Mouse (Mus musculus): ENCODE measurements around the gene Gpsm3.

The Gpsm3 gene

DNA sequence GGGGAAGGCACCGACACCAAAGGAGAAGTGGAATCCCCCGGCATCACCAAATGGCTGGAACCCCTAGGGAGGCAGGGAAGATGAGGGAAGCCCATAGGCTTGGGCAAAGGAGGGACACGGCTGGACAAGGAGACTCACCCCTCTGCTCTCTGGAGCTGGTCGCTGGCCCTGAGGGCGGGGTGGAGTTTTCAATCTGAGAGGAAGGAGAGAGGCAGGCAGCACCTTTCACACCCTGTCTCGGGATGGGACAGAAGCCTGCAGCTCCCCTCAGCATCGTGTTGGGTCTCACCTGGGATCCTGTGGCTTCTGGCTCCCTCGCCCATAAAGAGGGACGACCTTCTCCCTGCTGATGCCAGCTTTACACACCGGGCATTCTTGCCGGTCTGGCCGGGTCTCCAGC is 12.2 kb downstream of the Gpsm3 start:
- no peak for DNase-seq (ENCODE audit: low read depth, low spot score)

DNA sequence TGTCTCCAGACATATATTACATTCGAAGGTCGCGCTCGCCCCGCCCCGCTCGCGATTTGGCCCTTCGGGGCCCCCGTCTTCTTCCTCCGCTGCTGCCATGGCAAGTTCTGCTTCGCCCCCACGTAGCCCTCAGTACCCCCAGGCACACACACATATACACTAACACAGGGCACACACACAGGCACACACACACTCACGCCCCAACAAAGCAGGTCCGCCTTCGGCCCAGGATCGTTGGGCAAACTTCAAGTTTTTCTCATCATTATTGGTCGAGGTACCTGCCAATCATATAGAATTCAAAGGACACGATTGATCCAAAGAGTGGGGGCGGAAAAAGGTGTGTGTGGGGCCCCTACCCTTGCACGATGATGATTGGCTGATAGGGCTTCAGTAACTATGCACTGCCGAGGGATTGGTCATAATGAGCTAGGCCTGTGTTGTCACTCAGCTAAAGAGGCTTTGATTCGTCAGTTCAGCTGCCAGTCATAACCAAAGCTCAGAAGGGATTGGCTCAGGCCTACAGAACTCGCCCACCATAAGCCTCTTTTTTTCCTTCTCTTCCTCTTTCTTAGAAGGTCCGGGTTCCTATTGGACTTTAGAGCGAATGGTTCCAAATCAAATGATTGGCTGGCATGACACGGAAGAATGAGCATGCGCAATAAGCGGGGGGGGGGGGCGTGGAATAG is 13.9 kb downstream of the Gpsm3 start, which contains the start of gene Rnf5:
TSS of gene Rnf5 (minus strand) at position 316 of the 686 bp plus-strand sequence.
- peak; percentile 100 for DNase-seq (ENCODE audit: low read depth, low spot score)

DNA sequence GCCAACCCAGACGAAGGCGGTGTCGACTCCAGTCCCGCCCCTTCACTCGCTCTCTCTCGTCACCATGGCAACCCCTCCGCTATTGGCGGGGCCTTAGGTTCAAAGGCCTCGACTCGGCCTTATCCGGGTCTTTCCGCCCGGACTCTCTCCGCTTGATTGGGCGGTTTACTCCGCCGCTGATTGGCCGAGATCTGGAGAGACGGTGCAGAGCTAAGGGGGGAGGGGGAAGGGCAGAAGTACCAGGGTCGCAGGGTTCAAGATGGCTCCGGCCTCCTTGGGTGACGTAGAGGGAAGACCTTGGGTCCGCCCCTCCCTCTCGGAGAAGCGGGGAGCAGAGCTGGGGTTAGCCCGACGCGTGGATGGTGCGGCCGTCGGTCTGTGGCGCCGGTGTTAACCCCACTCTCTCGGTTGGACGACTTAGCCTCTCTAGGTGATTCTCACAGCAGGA is 14.5 kb downstream of the Gpsm3 start, which contains the start of gene Agpat1:
TSS of gene Agpat1 (plus strand) at position 202 of the 448 bp plus-strand sequence.
- peak; percentile 99 for DNase-seq (ENCODE audit: low read depth, low spot score)

DNA sequence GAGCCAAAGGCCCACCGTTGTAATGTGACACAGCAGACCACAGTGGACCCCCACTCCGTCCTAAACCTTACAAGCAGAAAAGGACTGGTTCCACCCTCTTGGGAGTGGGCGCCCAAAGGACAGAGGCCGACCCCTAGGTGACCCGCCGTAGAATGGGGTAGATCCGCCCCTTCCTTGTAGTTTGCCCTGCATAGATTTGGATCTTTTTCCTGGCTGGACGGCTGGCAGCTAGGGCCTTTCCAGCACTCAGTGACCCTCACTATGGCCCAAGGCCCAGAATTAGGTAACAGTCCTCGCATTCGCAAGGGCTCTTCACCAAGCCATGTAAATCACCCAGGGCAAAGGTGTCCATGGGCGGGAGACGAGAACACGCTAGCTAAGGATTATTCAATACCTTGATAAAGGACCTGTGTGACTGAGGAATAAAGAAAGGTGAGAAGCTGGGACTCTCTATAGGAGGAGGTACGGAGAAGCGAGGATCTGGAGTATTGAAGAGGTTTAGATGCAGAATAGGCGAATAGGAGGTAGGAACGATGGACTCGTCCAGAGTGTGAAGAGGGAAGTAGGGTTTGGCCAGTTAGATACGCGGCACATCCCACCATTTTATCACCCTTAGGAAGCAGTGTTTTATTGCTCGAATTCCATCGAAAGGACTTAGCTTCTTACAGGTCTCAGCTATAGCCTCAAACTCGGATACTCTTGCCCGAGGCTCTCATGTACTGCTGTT is 15.1 kb downstream of the Gpsm3 start:
- no peak for DNase-seq (ENCODE audit: low read depth, low spot score)

DNA sequence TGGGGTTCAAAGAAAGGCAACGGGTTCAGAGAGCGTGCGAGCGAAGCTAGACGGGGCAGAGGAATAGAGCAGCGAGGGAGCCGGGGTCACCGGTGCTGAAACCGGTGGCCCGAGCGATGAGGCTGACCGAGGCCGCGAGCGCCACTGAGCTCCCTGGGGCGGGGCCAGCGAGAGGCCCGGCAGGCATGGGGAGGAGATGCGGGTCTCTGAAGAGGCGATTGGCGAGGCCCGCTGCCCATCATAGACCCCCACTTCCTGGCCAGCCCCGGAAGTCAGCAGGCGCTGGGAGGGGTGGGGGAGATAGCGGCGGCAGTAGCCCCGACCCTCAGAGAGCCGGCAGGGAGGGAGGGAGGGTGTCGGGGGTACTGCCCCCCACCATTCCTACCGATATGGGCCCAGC is 16.0 kb downstream of the Gpsm3 start:
- peak; percentile 93 for DNase-seq (ENCODE audit: low read depth, low spot score)

DNA sequence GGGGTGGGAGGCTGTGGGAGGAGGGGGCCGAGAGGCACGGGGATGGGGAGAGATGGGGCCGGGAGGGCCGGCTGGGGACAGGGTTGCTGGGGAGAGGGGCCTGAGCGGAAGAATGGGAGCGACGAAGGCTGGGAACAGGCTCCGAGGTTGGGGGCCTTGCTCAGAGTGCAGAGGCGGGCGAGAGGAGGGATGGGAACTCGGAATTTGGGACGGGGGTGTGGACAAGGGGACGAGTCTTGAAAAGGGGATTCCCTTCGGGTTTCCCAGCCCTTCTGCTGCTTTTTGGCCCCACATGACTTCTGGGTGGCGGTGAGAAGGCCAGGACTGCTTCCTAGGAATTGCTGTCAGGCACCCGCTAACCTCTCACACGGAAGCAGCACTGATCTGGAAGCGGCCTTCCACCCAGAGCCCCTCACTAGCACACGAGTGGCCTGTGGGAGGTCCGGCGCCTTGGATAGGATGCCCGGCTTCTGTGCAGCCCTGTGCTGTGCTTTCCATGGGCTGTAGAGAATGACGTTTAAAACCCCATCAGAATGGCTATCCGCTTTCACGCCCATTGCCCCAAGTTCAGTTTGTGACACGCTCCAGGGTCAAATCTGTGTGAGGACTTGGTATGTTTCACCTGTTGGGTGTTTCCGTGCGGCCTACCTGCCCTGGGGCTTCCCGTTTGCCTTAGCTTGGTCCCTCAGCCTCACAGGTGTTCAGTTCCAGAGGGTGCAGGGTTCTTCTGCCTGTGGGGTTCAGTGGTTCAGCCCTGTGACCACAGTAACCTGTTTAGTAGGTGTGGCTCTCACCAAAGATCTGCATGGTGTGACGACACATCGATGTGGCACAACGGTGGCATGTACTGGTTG is 16.8 kb downstream of the Gpsm3 start:
- DNase-seq (ENCODE audit: low read depth, low spot score), result no peak

DNA sequence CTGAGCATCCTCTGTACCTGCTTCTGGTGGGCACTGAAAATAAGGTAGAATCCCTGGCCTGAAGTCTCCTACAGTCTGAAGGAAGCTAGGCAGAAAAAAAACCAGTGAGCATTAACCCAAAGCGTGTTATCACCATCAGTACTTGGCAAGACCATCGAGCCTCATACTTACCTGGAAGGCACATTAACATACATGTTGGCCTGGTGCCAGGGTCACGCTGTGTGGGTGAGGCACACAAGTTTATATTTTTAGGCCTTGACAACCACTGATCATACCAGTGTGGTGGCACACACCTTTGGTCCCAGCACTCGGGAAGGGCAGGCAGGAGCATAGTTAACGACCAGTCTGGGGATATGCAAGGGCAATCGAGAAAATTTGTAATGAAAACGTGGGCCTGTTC is 18.4 kb downstream of the Gpsm3 start:
- DNase-seq (ENCODE audit: low read depth, low spot score), result no peak

DNA sequence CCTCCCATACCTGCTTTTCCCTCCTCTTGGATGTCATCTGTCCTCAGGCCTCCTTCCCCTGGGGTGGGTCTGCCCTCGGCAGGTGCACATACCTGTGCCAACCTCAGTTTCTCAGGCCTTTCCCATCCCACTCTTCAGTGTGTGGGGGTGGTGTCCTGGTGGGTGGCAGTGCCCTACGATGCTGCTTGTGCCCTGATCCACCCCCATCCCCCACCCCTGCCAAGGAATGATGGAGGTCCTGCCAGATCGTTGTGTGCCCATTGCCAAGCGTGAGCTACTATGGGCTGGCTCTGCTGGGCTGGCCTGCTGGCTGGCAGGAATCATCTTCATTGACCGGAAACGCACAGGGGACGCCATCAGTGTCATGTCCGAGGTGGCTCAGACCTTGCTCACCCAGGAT is 21.4 kb downstream of the Gpsm3 start:
- DNase-seq (ENCODE audit: low read depth, low spot score), result no peak

DNA sequence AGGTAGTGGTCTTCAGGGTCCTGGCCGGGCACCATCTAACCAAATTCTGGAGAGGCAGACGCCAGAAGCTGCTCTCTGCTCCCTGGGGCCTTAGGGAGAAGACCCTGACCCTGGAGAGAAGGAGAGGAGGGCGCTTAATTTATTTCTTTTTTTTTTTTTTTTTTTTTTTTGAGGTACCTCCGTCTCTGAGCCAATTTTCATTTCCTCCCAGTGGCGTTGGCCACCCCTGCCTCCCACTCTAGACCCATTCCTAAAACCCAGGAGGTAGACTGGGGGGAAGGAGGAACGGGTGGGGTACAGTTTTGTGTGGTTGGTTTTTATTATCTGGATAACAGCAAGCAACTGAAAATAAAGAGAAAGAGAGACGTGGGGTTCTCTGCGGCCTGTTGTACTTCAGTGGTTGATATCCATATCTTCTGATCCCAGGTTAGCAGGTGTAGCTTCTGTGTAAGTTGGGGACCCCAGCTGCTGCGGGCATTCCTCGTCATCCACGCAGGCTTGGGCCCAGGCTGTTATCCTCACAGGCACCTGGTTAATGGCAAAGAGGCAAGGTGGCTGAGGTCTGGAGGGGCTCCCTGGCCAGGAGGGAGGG is 23.5 kb downstream of the Gpsm3 start:
- DNase-seq (ENCODE audit: low read depth, low spot score), result no peak

DNA sequence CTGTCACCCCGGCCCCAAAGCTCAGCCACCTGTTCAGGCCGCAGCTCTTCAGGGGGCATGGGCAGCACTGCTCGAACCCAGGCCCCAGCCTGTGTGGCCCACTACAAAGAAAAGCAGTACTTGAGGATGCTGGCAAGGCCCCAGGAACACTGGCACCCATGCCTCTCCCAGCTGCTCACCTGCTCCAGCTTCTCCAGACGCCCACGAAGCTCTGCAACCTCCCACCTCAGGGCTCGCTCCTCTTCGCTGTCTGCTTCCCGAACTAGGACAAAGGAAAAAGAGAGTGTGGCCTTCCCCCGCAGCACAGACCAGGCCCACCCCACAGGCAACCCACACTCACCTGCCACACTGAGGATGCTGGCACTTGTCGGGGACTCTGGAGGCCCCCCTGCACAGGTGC is 24.2 kb downstream of the Gpsm3 start:
- DNase-seq (ENCODE audit: low read depth, low spot score), result no peak

DNA sequence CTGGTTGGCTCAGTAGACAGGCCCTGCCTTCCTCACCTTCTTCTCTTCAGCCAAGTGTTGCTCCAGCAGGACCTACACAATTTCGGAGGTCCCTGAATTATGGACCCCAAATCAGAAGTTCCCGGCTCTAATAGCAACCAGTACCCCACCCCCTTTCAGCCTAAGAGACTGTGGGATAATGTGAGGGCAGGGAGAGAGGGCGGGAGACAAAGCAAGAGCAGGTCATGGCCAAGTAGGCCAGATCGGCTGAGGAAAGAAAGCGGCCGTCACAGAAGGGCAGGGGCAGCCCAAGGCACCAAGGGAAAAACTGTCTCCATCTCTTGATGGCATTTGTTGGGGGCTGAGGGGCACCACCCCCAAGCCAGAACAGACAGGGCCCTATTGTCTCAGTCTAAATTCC is 26.3 kb downstream of the Gpsm3 start, which contains the start of gene Egfl8:
TSS of gene Egfl8 (minus strand) at position 101 of the 400 bp plus-strand sequence.
- no peak for DNase-seq (ENCODE audit: low read depth, low spot score)

DNA sequence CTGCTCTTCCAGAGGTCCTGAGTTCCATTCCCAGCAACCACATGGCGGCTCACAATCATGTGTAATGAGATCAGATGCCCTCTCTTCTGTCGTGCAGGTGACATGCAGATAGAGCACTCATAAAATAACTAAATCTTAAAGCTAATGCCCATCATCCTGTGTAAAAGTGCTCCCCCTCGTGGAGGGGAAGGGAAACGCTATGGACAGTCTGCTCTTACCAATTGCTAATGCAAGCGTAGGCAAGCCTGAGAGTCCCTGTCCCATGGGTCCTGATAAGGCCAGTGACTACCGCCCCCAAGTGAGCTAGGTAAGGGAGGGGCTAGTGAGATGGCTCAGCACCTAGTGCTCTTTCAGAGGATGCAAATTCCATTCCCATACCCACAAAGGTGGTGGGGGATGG is 29.4 kb downstream of the Gpsm3 start:
- peak; percentile 66 for DNase-seq (ENCODE audit: low read depth, low spot score)

DNA sequence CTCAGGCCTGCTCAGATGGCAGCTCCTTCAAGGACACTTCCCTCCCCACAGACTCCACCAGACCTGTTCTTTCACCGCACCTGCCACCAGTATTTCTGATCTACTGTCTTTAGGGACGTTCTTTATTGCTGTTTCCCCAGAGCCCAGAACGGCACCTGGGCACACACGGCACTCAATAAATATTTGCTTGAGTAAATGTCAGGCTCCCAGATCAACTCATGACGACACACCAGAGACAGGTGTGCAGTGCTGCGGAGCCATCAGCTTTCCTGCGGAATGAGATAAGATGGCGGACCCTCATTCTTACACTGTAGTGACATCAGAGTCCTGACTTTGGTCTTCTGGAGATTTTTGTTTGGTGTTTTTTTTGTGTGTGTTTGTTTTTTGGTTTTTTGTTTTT is 31.4 kb downstream of the Gpsm3 start:
- DNase-seq (ENCODE audit: low read depth, low spot score), result no peak

DNA sequence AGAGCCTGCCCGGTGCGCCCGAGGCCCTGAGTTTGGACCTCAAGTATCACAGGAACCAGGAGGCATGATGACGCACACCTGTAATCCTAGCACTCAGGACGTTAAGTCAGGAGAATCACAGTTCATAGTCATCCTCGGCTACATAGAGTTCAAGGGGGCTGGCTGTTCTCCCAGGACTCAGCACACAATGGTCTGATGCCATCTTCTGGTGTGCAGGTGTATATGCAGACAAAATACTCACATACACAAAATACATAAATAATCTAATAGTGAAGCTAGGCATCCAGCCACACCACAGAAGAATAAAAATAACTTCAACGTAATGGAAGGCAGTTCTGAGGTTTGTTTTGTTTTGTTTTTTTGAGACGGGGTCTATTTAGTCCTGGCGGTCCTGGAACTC is 33.6 kb downstream of the Gpsm3 start:
- no peak for DNase-seq (ENCODE audit: low read depth, low spot score)

DNA sequence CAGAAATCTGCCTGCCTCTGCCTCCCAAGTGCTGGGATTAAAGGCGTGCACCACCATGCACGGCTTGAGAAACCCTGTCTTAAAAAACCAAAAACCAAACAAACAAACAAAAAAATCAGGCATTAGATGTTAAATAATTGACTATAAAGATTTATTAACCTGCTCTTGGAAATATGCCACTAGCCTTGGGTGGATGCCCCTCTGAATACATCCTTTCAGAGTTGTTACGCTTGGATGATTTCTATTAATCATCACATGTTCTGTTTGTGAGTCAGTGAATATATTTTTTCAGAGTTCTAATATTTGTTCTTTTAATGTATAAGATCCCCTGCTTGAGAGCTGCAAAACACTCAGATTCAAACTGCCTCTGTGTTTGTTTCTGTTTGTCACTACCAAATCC is 35.4 kb downstream of the Gpsm3 start:
- DNase-seq (ENCODE audit: low read depth, low spot score), result no peak

DNA sequence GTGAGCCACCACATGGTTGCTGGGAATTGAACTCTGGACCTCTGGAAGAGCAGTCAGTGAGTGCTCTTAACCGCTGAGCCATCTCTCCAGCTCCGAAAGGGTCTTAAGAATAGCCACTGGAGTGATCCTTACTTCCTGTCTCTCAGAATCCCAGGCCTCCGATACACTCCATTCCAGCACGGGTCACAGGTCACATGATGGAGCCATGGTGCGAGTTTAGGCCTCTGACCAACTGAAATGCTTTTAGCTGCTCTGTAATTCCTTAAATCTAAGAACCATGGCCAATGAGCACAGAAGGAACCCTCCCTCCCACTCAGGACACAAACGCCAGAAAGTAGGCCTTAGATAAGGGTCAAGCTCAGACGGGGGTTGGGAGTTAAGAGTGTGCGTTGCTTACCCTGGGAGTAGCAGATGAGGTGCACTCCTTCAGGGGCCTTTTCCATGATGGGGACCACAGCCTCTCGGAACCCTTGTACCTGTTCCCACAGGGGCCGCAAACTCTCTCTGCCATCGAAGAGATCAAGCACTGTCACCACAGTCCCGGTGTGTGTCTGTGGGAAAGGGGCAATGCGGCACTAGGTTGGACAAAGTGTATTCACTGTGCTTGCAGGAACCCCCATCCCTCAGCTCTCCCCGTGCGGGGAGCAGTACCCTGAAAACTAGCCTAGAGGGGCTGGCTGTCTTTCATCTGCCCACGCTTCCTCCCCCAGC is 36.6 kb downstream of the Gpsm3 start:
- no peak for DNase-seq (ENCODE audit: low read depth, low spot score)

DNA sequence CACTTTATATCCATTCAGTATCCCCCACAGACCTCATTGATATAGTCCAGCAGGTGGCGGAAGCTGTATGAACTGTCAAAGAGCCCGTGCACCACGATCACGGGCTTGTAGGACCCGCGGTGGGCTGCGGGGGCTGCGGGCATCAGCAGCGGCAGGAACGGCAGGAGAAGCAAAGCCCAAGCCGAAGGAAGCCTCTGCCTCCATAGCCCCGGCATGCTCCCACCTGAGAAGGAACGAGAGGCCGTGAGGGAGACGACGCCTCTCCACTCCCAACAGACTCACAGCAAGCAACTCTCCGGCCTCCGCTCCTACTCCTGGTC is 37.1 kb downstream of the Gpsm3 start:
- peak; percentile 56 for DNase-seq (ENCODE audit: low read depth, low spot score)

DNA sequence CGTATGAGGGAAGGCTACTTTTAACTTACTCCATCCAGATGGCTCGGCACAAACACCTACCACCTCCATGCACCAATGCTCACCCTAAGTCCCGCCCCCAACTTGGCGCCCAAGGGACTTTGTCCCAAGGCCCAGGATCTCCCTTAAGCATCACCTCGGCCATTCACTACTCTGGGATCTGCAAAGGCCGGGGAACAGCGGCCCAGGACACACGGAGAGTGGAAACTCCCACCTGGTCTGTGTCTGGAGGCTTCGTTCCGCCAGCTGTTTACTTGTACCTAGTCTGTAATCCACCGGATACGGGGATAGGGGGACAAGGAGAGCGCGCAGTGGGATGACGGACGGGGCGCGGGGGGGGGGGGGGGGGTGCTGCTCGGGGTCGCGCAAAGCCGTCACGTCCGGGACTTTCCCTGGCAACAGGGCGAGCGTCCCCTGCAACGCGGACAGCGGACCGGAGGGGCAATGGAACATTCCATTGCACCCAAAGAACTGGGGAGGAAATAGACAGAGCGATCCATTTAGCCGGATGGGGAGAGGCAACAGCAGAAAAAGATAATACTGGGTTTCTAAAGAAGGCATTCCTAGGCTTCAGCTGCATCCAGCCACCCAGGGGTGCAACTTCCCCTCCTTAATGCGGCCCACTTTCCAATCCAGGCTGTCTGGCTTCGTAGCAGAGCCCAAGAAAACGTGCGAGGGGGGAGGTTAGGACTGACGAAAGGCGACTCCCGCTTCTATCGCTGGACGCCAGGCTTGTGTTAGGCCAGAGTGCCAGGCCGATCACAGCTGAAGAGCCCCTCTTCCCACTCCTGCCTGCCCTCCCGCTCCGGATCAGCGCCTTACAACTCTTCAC is 37.7 kb downstream of the Gpsm3 start:
- peak; percentile 93 for DNase-seq (ENCODE audit: low read depth, low spot score)

DNA sequence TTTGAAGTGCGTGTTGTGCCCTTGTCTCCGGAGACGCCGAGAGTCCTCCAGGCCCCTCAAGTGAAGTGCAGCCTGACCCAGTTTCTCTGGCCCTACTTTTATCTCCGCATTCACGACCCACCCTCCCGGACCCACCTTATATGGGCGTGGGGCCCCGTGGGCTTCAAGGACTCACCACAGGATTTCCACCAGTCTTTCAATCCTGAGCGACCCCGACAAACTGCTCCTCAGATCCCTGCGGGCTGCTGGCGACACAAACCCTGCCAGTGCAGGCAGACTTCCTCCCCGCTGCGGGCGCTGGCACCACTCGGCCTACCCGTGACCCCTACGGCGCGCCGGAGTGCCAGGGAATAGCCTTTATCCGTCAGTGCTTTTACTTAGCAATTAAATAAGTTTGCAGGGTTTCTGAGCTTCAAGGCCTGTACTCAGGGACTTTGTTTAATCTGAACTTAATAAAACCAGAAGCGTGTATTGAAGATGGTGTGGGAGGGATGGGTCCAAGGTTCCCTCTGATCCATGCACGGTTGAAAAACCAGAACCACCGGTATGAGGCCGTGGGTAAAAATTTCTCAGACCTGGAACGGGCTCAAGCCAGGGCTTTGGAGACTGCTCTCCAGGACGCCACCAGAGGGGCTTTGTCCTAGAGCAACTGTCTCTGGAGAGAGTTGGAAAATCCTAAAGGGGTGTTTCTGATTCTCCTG is 38.5 kb downstream of the Gpsm3 start, which contains the start of gene Ppt2:
TSS of gene Ppt2 (minus strand) at position 568 of the 701 bp plus-strand sequence.
- no peak for DNase-seq (ENCODE audit: low read depth, low spot score)

DNA sequence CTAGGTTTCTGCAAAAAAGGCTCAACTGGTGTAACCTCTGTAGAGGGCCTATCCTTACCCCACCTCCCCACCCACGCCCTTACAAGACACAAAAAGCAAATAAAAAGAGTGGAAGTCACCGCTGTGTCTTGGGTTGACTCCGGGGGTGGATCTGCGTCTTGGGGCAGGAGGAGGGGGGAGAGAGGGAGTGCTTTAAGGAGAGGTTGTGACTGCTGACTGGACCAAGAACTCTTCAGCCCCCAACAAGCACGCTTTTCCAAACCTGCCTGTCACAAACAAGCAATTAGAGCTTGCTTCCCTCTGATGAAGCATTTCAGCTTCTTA is 39.0 kb downstream of the Gpsm3 start:
- DNase-seq (ENCODE audit: low read depth, low spot score), result no peak
